Mouse (Mus musculus): ENCODE measurements around the gene Leng1.

DNA sequence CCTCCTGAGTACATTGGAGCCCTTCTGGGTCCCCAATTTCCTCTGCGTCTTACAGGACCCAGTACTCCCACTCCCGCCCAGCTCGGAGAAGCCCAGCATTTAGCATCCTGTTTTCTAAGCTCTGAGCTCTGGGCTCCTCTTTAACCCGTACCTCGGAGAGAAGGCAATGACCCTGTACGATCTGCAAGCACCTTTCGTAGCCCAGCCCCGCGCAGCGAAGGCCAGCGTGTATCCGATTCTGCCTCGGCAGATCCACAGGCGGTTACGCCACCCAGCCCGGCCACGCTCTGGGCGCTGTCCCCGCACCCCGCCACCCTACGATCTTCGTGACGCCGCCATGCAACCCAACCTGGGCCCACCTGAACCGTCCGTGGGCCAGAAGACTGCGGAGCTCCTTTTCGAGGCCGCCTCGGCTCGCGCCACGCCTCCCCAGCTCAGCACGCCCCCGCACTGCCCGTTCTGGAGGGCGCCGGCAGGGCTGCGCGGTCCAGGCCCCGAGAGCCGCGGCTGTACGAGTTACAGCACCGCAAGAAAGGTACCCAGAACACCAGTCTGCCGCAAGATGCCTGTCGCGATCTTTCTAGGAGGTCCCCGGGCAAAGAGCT is 26.8 kb upstream of the Leng1 start, which contains the start of gene Tsen34:
- no peak for TF ChIP-seq CTCF (IDR thresholded peaks at IDR 0.05; ENCODE audit: insufficient read depth, low read depth, low read length)
- no peak for TF ChIP-seq POLR2A (IDR thresholded peaks at IDR 0.05; ENCODE audit: insufficient read depth, low read depth, low read length)
